Mouse (Mus musculus) midbrain, postnatal 0 days (tissue): ENCODE measurements at regions not wholly inside any gene's neighbourhood (a gene's known extent, or its start where the extent isn't known, plus 50 kb on each side); places are given as distances from the start of the nearest gene placed in this dataset.
A peak's percentile ranks its signal among the peaks of the same experiment; 100 is the strongest.

Experiments
- ATAC-seq: fragments of 200-750 bp; cut with Nextera tagmentation; 2 replicates; pipeline ENCODE4 v1.8.0; 2017; ENCODE audit warnings: moderate number of reproducible peaks, mild to moderate bottlenecking, moderate TSS enrichment, moderate library complexity; ENCODE audit not compliant: low FRiP score
- DNase-seq: peaks from one replicate; pipeline ENCODE4 v3.0.0-alpha.2; 2015; ENCODE audit warnings: low spot score
- H3K27ac ChIP-seq: fragments of 300-500 bp; sonication (generic); 2 replicates; pipeline ENCODE4 v1.5.1; 2014; ENCODE audit warnings: low read depth, mild to moderate bottlenecking, low read length, mixed read lengths
- H3K27me3 ChIP-seq: fragments of 300-500 bp; sonication (generic); 2 replicates; pipeline ENCODE4 v1.6.1; 2014; ENCODE audit warnings: low read length, control low read depth, mixed read lengths; ENCODE audit not compliant: insufficient read depth
- H3K36me3 ChIP-seq: fragments of 300-500 bp; sonication (generic); 2 replicates; pipeline ENCODE4 v1.6.1; 2014; ENCODE audit warnings: low read length, control low read depth, mixed read lengths; ENCODE audit not compliant: insufficient read depth
- H3K4me1 ChIP-seq: fragments of 300-500 bp; sonication (generic); 2 replicates; pipeline ENCODE4 v1.6.1; 2014; ENCODE audit warnings: mild to moderate bottlenecking, control low read depth, antibody characterized with exemption, low read length, mixed read lengths; ENCODE audit not compliant: insufficient read depth
- H3K4me2 ChIP-seq: fragments of 300-500 bp; sonication (generic); 2 replicates; pipeline ENCODE4 v1.6.1; 2014; ENCODE audit warnings: low read depth, mild to moderate bottlenecking, low read length, mixed read lengths; ENCODE audit not compliant: poor library complexity, severe bottlenecking
- H3K4me3 ChIP-seq: fragments of 300-500 bp; sonication (generic); 2 replicates; pipeline ENCODE4 v1.5.1; 2014; ENCODE audit warnings: low read depth, mild to moderate bottlenecking, low read length, moderate library complexity
- H3K9ac ChIP-seq: fragments of 300-500 bp; sonication (generic); replicated peaks from 2 replicates; pipeline ENCODE4 v1.6.1; 2014; ENCODE audit warnings: mild to moderate bottlenecking, low read length, moderate library complexity, mixed read lengths; ENCODE audit not compliant: poor library complexity, severe bottlenecking
- H3K9me3 ChIP-seq: fragments of 300-500 bp; sonication (generic); 2 replicates; pipeline ENCODE4 v1.6.1; 2016; ENCODE audit warnings: low read length, control low read depth
- CTCF ChIP-seq: IDR thresholded peaks from 2 replicates; pipeline ENCODE4 v1.5.1; 2016; ENCODE audit warnings: antibody characterized with exemption, mild to moderate bottlenecking
- WGBS: fragments of 180-500 bp; shearing (Covaris S2); extraction: QIAGEN DNeasy Blood & Tissue Kit; methylation state at CpG from one replicate; pipeline ENCODE4 v1.1.7; 2014; 5-methylcytosine and 5-hydroxymethylcytosine counted together

- WGBS = 76% methylated on average over 1 of the region's 1 CpGs
- TF ChIP-seq CTCF = no peak
- Histone ChIP-seq H3K9me3 (no peaks in the 10 kb centered on the region), H3K27ac (no peak overlapping the region), H3K27me3 (no peaks in the 10 kb centered on the region), H3K4me1 (no peaks in the 10 kb centered on the region), H3K36me3 (no peaks in the 10 kb centered on the region), H3K4me3 (no peak overlapping the region), H3K9ac (no peak overlapping the region), H3K4me2 (no peak overlapping the region)
- ATAC-seq = no peak
- DNase-seq = no peak
These were observed 55.0 kb downstream of the Zfp648 start for GRCm38 (mm10) chr1:154255971-154256370.

GRCm38 (mm10) chr1:154256811-154257210 is 55.8 kb downstream of the Zfp648 start:
- 32% methylated on average over 15 of the region's 15 CpGs for WGBS
- peak overlapping the region; percentile 20; the same call in 1 of the 2 replicates for H3K4me2 ChIP-seq
- H3K4me1 ChIP-seq = no peaks in the 10 kb centered on the region
- no peak overlapping the region; the same call in 1 of the 2 replicates for H3K27ac ChIP-seq
- ATAC-seq = no peak
- no peak overlapping the region for H3K9ac ChIP-seq
- H3K4me3 ChIP-seq = no peak overlapping the region
- no peak for TF ChIP-seq CTCF
- no peaks in the 10 kb centered on the region for H3K9me3 ChIP-seq
- H3K27me3 ChIP-seq = no peaks in the 10 kb centered on the region
- no peaks in the 10 kb centered on the region for H3K36me3 ChIP-seq
- DNase-seq = peak; percentile 44

GRCm38 (mm10) chr1:154258511-154258910 is 57.5 kb downstream of the Zfp648 start:
- WGBS = 66% methylated on average over 3 of the region's 3 CpGs
- H3K27ac ChIP-seq = peak overlapping the region; percentile 0; the same call in 1 of the 2 replicates
- no peaks in the 10 kb centered on the region for H3K4me1 ChIP-seq
- no peak overlapping the region for H3K4me2 ChIP-seq
- no peak overlapping the region for H3K4me3 ChIP-seq
- no peak for TF ChIP-seq CTCF
- H3K36me3 ChIP-seq = no peaks in the 10 kb centered on the region
- DNase-seq (no peak), ATAC-seq (no peak)
- H3K9ac ChIP-seq = no peak overlapping the region
- H3K27me3 ChIP-seq = no peaks in the 10 kb centered on the region
- H3K9me3 ChIP-seq = no peaks in the 10 kb centered on the region

- Histone ChIP-seq H3K4me3 (no peak overlapping the region), H3K27me3 (no peaks in the 10 kb centered on the region), H3K4me2 (no peak overlapping the region), H3K36me3 (no peaks in the 10 kb centered on the region), H3K4me1 (no peaks in the 10 kb centered on the region), H3K9me3 (no peaks in the 10 kb centered on the region), H3K27ac (no peak overlapping the region), H3K9ac (no peak overlapping the region)
- 88% methylated on average over 5 of the region's 5 CpGs for WGBS
- TF ChIP-seq CTCF = no peak
- DNase-seq = no peak
- ATAC-seq = no peak
These were observed 59.4 kb downstream of the Zfp648 start for GRCm38 (mm10) chr1:154260393-154260792.

GRCm38 (mm10) chr1:154281438-154281837 is 80.5 kb downstream of the Zfp648 start:
- H3K4me1 ChIP-seq = no peaks in the 10 kb centered on the region
- peak; percentile 96 for TF ChIP-seq CTCF
- no peaks in the 10 kb centered on the region for H3K36me3 ChIP-seq
- 18% methylated on average over 8 of the region's 8 CpGs for WGBS
- H3K9ac ChIP-seq = no peak overlapping the region
- ATAC-seq (no peak), DNase-seq (peak; percentile 76)
- H3K4me2 ChIP-seq = no peak overlapping the region
- no peaks in the 10 kb centered on the region for H3K27me3 ChIP-seq
- no peak overlapping the region for H3K27ac ChIP-seq
- H3K4me3 ChIP-seq = no peak overlapping the region
- no peaks in the 10 kb centered on the region for H3K9me3 ChIP-seq

- TF ChIP-seq CTCF = no peak
- Histone ChIP-seq H3K4me3 (no peak overlapping the region), H3K4me1 (no peaks in the 10 kb centered on the region), H3K9ac (no peak overlapping the region), H3K9me3 (no peaks in the 10 kb centered on the region), H3K27ac (no peak overlapping the region), H3K27me3 (no peaks in the 10 kb centered on the region), H3K4me2 (no peak overlapping the region), H3K36me3 (no peaks in the 10 kb centered on the region)
- no peak for DNase-seq
- 86% methylated on average over 4 of the region's 4 CpGs for WGBS
- no peak for ATAC-seq
These were observed 85.1 kb downstream of the Zfp648 start for GRCm38 (mm10) chr1:154286080-154286479.
